Mouse (Mus musculus) adrenal gland, postnatal 14 days (tissue): Measurements from ENCODE around the gene Frzb. TPM values are rescaled to one million over a fixed set of nuclear protein-coding genes. Genes with fewer than 3 reads are reported as not detected.
"Not testable (repeated sequence)": the region's sequence is repeated elsewhere in the genome, so short reads cannot be mapped to it uniquely, and the experiment has no call there.

ENCODE experiments used
- DNase-seq: peaks from one replicate; pipeline ENCODE4 v3.0.0; 2021; ENCODE audit warnings: mixed read lengths
- long read RNA-seq, 2 experiments: library from polyadenylated mRNA; stranded (forward); transcript quantifications; one replicate each; pipeline ENCODE4 v2.0.0; 2021
- total RNA-seq: library from RNA; stranded (reverse); gene quantifications from 2 replicates; pipeline ENCODE4 v1.2.3, GENCODE M21; 2021

Gene Frzb
- total RNA-seq: 84.5 and 137 TPM in 2 replicates
- long read RNA-seq, experiment 1, transcript Frzb-201 (6 exons, 3,149 nt): major isoform, 114 of 126 reads
- long read RNA-seq, experiment 1, partial matches to known transcripts: 2 of 126 reads
- long read RNA-seq, experiment 1, other reads (novel, unspliced or antisense): 9 of 126 reads
- long read RNA-seq, experiment 2, transcript Frzb-201 (6 exons, 3,149 nt): major isoform, 99 of 117 reads
- long read RNA-seq, experiment 2, partial matches to known transcripts: 2 of 117 reads
- long read RNA-seq, experiment 2, other reads (novel, unspliced or antisense): 14 of 117 reads

GRCm38 (mm10) chr2:80447291-80447791 lies at the start of gene Frzb:
Gene Frzb, minus strand, starts transcription at chr2:80447625.
- peak; percentile 79 for DNase-seq

GRCm38 (mm10) chr2:80495304-80495703 lies 47.9 kb upstream of the Frzb start:
- DNase-seq: not testable (repeated sequence)

- peak; percentile 79 for DNase-seq
Measured at GRCm38 (mm10) chr2:80486851-80487250, 39.4 kb upstream of the Frzb start.

GRCm38 (mm10) chr2:80484951-80485350 lies 37.5 kb upstream of the Frzb start:
- DNase-seq: no peak

- no peak for DNase-seq
Measured at GRCm38 (mm10) chr2:80475831-80476230, 28.4 kb upstream of the Frzb start.

GRCm38 (mm10) chr2:80474247-80474796 lies 26.9 kb upstream of the Frzb start:
- DNase-seq: no peak

GRCm38 (mm10) chr2:80465991-80466821 lies 18.8 kb upstream of the Frzb start:
- no peak for DNase-seq

GRCm38 (mm10) chr2:80461827-80462226 lies 14.4 kb upstream of the Frzb start:
- DNase-seq: no peak

- peak; percentile 32 for DNase-seq
Measured at GRCm38 (mm10) chr2:80448231-80448630, 806 bp upstream of the Frzb start.

- peak; percentile 43 for DNase-seq
Measured at GRCm38 (mm10) chr2:80446308-80447151, 895 bp downstream of the Frzb start.

- no peak for DNase-seq
Measured at GRCm38 (mm10) chr2:80445926-80446307, 1.5 kb downstream of the Frzb start.

GRCm38 (mm10) chr2:80445491-80445890 lies 1.9 kb downstream of the Frzb start:
- no peak for DNase-seq

- no peak for DNase-seq
Measured at GRCm38 (mm10) chr2:80444418-80445365, 2.7 kb downstream of the Frzb start.

- DNase-seq: peak; percentile 19
Measured at GRCm38 (mm10) chr2:80443962-80444361, 3.5 kb downstream of the Frzb start.

GRCm38 (mm10) chr2:80441386-80441785 lies 6.0 kb downstream of the Frzb start:
- no peak for DNase-seq

GRCm38 (mm10) chr2:80438854-80439253 lies 8.6 kb downstream of the Frzb start:
- DNase-seq: no peak

GRCm38 (mm10) chr2:80437401-80437800 lies 10.0 kb downstream of the Frzb start:
- DNase-seq: no peak

- DNase-seq: no peak
Measured at GRCm38 (mm10) chr2:80434783-80435572, 12.4 kb downstream of the Frzb start.

- DNase-seq: no peak
Measured at GRCm38 (mm10) chr2:80433254-80433876, 14.1 kb downstream of the Frzb start.
